Mouse (Mus musculus) MEL (cell line): Measurements from ENCODE around the gene Bmp8a. TPM values are rescaled to one million over a fixed set of nuclear protein-coding genes. Genes with fewer than 3 reads are reported as not detected.

Experiments
- DNase-seq: peaks from one replicate; pipeline ENCODE4 v3.0.0; 2011; ENCODE audit warnings: low read depth, low spot score
- H3K27ac ChIP-seq: 2 replicates; pipeline ENCODE4 v1.5.1; 2012; ENCODE audit warnings: low read depth, mild to moderate bottlenecking, control low read depth, low read length, moderate library complexity; ENCODE audit not compliant: control insufficient read depth
- H3K27me3 ChIP-seq, 2 experiments: fragments of 150-350 bp in 1 of 2; sonication (generic) in 1 of 2; 2 replicates each; pipeline ENCODE4 v1.6.1; 2012; ENCODE audit warnings: low read length in 2 of 2, mild to moderate bottlenecking in 2 of 2, improper control_type of control experiment in 1 of 2, moderate library complexity in 1 of 2; ENCODE audit not compliant: insufficient read depth in 2 of 2, control insufficient read depth in 1 of 2
- H3K36me3 ChIP-seq, 2 experiments: 2 replicates each; pipeline ENCODE4 v1.6.1; 2012 to 2014; ENCODE audit warnings: low read length in 2 of 2, improper control_type of control experiment in 1 of 2, inconsistent platforms in 1 of 2, mild to moderate bottlenecking in 1 of 2; ENCODE audit not compliant: insufficient read depth in 2 of 2, control insufficient read depth in 1 of 2
- H3K4me1 ChIP-seq, 2 experiments: fragments of 150-350 bp in 1 of 2; sonication (generic) in 1 of 2; 2 replicates each; pipeline ENCODE4 v1.6.1; 2012; ENCODE audit warnings: low read length in 2 of 2, improper control_type of control experiment in 1 of 2, mild to moderate bottlenecking in 1 of 2; ENCODE audit not compliant: insufficient read depth in 2 of 2, control insufficient read depth in 1 of 2
- H3K4me3 ChIP-seq, 2 experiments: fragments of 150-350 bp in 1 of 2; sonication (generic) in 1 of 2; 2 replicates each; pipeline ENCODE4 v1.5.1; 2012; ENCODE audit warnings: low read depth in 2 of 2, low read length in 2 of 2, mild to moderate bottlenecking in 2 of 2, moderate library complexity in 2 of 2, control low read depth in 1 of 2, improper control_type of control experiment in 1 of 2; ENCODE audit not compliant: control insufficient read depth in 1 of 2, insufficient read depth in 1 of 2
- H3K79me2 ChIP-seq: 2 replicates; pipeline ENCODE4 v1.6.1; 2012; ENCODE audit warnings: mild to moderate bottlenecking, low read length, moderate library complexity; ENCODE audit not compliant: control insufficient read depth, poor library complexity, insufficient read depth
- H3K9ac ChIP-seq: 2 replicates; pipeline ENCODE4 v1.6.1; 2012; ENCODE audit warnings: low read depth, mild to moderate bottlenecking, control low read depth, low read length, moderate library complexity; ENCODE audit not compliant: control insufficient read depth, poor library complexity, severe bottlenecking
- H3K9me3 ChIP-seq: fragments of 150-350 bp; sonication (generic); replicated peaks from 2 replicates; pipeline ENCODE4 v1.6.1; 2012; ENCODE audit warnings: mild to moderate bottlenecking, low read length, improper control_type of control experiment, moderate library complexity; ENCODE audit not compliant: insufficient read depth
- CHD2 ChIP-seq: IDR thresholded peaks from 2 replicates; pipeline ENCODE4 v1.6.1; 2011; ENCODE audit warnings: low read length, improper control_type of control experiment
- E2F4 ChIP-seq: IDR thresholded peaks from 2 replicates; pipeline ENCODE4 v1.6.1; 2011; ENCODE audit warnings: low read depth, low read length, improper control_type of control experiment, borderline replicate concordance
- ELF1 ChIP-seq: IDR thresholded peaks from 2 replicates; pipeline ENCODE4 v1.6.1; 2014; ENCODE audit warnings: low read depth, mild to moderate bottlenecking, inconsistent platforms, low read length, improper control_type of control experiment, moderate library complexity
- EP300 ChIP-seq, 2 experiments: IDR thresholded peaks; 2 replicates each; pipeline ENCODE4 v1.6.1; 2011; ENCODE audit warnings: improper control_type of control experiment in 2 of 2, low read length in 2 of 2, low read depth in 1 of 2, mild to moderate bottlenecking in 1 of 2
- ETS1 ChIP-seq: IDR thresholded peaks from 2 replicates; pipeline ENCODE4 v1.6.1; 2012; ENCODE audit warnings: low read depth, mild to moderate bottlenecking, inconsistent platforms, low read length, improper control_type of control experiment, moderate library complexity
- GATA1 ChIP-seq: IDR thresholded peaks from 2 replicates; pipeline ENCODE4 v1.6.1; 2011; ENCODE audit warnings: low read depth, low read length, improper control_type of control experiment
- HCFC1 ChIP-seq: IDR thresholded peaks from 2 replicates; pipeline ENCODE4 v1.6.1; 2012; ENCODE audit warnings: low read depth, mild to moderate bottlenecking, inconsistent platforms, low read length, improper control_type of control experiment, moderate library complexity
- KAT2A ChIP-seq: conservative IDR thresholded peaks from 2 replicates; pipeline ENCODE4 v1.6.1; 2012; ENCODE audit warnings: low read depth, low read length, improper control_type of control experiment, inconsistent platforms
- MAFK ChIP-seq: IDR thresholded peaks from 2 replicates; pipeline ENCODE4 v1.6.1; 2011; ENCODE audit warnings: low read depth, mild to moderate bottlenecking, low read length, improper control_type of control experiment, borderline replicate concordance
- MAZ ChIP-seq: IDR thresholded peaks from 2 replicates; pipeline ENCODE4 v1.6.1; 2012; ENCODE audit warnings: low read depth, mild to moderate bottlenecking, inconsistent platforms, low read length, improper control_type of control experiment
- MXI1 ChIP-seq: IDR thresholded peaks from 2 replicates; pipeline ENCODE4 v1.6.1; 2011; ENCODE audit warnings: mild to moderate bottlenecking, low read depth, low read length, improper control_type of control experiment
- MYC ChIP-seq: IDR thresholded peaks from 2 replicates; pipeline ENCODE4 v1.6.1; 2011; ENCODE audit warnings: low read depth, mild to moderate bottlenecking, low read length, improper control_type of control experiment, moderate library complexity
- POLR2A ChIP-seq, 2 experiments: IDR thresholded peaks; 2 replicates each; pipeline ENCODE4 v1.6.1; 2011 to 2012; ENCODE audit warnings: low read length in 2 of 2, mild to moderate bottlenecking in 2 of 2, control low read depth in 1 of 2, improper control_type of control experiment in 1 of 2, low read depth in 1 of 2, moderate library complexity in 1 of 2; ENCODE audit not compliant: control insufficient read depth in 1 of 2, insufficient read depth in 1 of 2, poor library complexity in 1 of 2
- POLR2AphosphoS2 ChIP-seq: IDR thresholded peaks from 2 replicates; pipeline ENCODE4 v1.6.1; 2011; ENCODE audit warnings: low read length, improper control_type of control experiment
- RCOR1 ChIP-seq: IDR thresholded peaks from 2 replicates; pipeline ENCODE4 v1.6.1; 2012; ENCODE audit warnings: low read depth, mild to moderate bottlenecking, inconsistent platforms, low read length, improper control_type of control experiment
- SIN3A ChIP-seq: IDR thresholded peaks from 2 replicates; pipeline ENCODE4 v1.6.1; 2012; ENCODE audit warnings: low read length, improper control_type of control experiment, inconsistent platforms
- SMC3 ChIP-seq: IDR thresholded peaks from 2 replicates; pipeline ENCODE4 v1.6.1; 2011; ENCODE audit warnings: low read depth, low read length, improper control_type of control experiment
- TAL1 ChIP-seq: IDR thresholded peaks from 2 replicates; pipeline ENCODE4 v1.6.1; 2012; ENCODE audit warnings: mild to moderate bottlenecking, inconsistent platforms, low read length, moderate library complexity, mixed read lengths
- TBP ChIP-seq: IDR thresholded peaks from 2 replicates; pipeline ENCODE4 v1.8.0; 2011; ENCODE audit warnings: low read depth, low read length, improper control_type of control experiment
- TCF12 ChIP-seq: IDR thresholded peaks from 2 replicates; pipeline ENCODE4 v1.6.1; 2014; ENCODE audit warnings: low read depth, mild to moderate bottlenecking, inconsistent platforms, low read length, improper control_type of control experiment, moderate library complexity
- USF1 ChIP-seq: IDR thresholded peaks from 2 replicates; pipeline ENCODE4 v1.6.1; 2014; ENCODE audit warnings: low read depth, mild to moderate bottlenecking, inconsistent platforms, low read length, improper control_type of control experiment, moderate library complexity
- ZC3H11A ChIP-seq: IDR thresholded peaks from 2 replicates; pipeline ENCODE4 v1.6.1; 2012; ENCODE audit warnings: low read depth, mild to moderate bottlenecking, inconsistent platforms, low read length, improper control_type of control experiment
- ZMIZ1 ChIP-seq: IDR thresholded peaks from 2 replicates; pipeline ENCODE4 v1.6.1; 2012; ENCODE audit warnings: low read depth, mild to moderate bottlenecking, inconsistent platforms, low read length, improper control_type of control experiment, moderate library complexity
- polyA plus RNA-seq, 2 experiments: library from polyadenylated mRNA; stranded (reverse) in 1 of 2; unstranded in 1 of 2; fragments of >175 nt in 1 of 2; fragments of >200 nt in 1 of 2; gene quantifications; 2 replicates each; pipeline versions ENCODE4 v1.2.1 to v1.2.4; 2012; ENCODE audit warnings: low replicate concordance in 2 of 2, low read depth in 1 of 2; ENCODE audit not compliant: insufficient read length in 2 of 2, insufficient read depth in 1 of 2, missing spikeins in 1 of 2
- total RNA-seq: library from RNA; depleted of rRNA; stranded (reverse); fragments of 300-350 nt; gene quantifications from 2 replicates; pipeline ENCODE4 v1.2.3, GENCODE M21; 2012

The Bmp8a gene
- total and polyA plus RNA-seq, 3 experiments, result 0.19 to 0.43 TPM; not detected in 1

- Histone ChIP-seq H3K4me1 (peaks cover 11 to 27% of the 10 kb centered on the region in 2 experiments), H3K9ac (no peak overlapping the region)
These were observed 54.0 kb downstream of the Bmp8a start for GRCm38 (mm10) chr4:123289038-123289437.

GRCm38 (mm10) chr4:123286790-123287189 lies 56.3 kb downstream of the Bmp8a start:
- H3K9ac ChIP-seq, result peak overlapping the region; percentile 95
- H3K27ac ChIP-seq, result peak overlapping the region; percentile 82
- 0 out of 4 replicates have a peak overlapping the region, but pooled peaks have one; percentile 1 to 98 for H3K4me3 ChIP-seq
- peak; percentile 98 for TF ChIP-seq TCF12
- no peak for TF ChIP-seq E2F4
- 0 out of 2 replicates have a peak, but pooled peaks have one; percentile 16 for TF ChIP-seq KAT2A
- no peak; the same call in 1 of the 2 replicates for TF ChIP-seq CHD2
- peak; percentile 75; the same call in 1 of the 2 replicates for TF ChIP-seq RCOR1
- peak; percentile 93 for TF ChIP-seq ETS1
- TF ChIP-seq POLR2AphosphoS2, result peak; percentile 75; the same call in 1 of the 2 replicates
- TF ChIP-seq ZC3H11A, result no peak
- peak; percentile 64 for TF ChIP-seq MXI1
- TF ChIP-seq EP300 (IDR thresholded peaks at IDR 0.05; ENCODE audit: low read depth in 1 of 2, low read length in 2 of 2), result peak; percentile 94 to 96
- 0 out of 2 replicates have a peak, but pooled peaks have one; percentile 30 for TF ChIP-seq MAFK
- peak in 1 of 2 experiments; percentile 45; a peak in 1 of 4 replicates for TF ChIP-seq POLR2A (IDR thresholded peaks at IDR 0.05; ENCODE audit: control insufficient read depth in 1 of 2, insufficient read depth in 1 of 2, low read depth in 1 of 2, low read length in 2 of 2, poor library complexity in 1 of 2)
- TF ChIP-seq ELF1, result no peak
- peak; percentile 78 for TF ChIP-seq TAL1
- TF ChIP-seq SIN3A, result peak; percentile 83
- 0 out of 2 replicates have a peak, but pooled peaks have one; percentile 57 for TF ChIP-seq ZMIZ1
- TF ChIP-seq MYC, result peak; percentile 42; the same call in 1 of the 2 replicates
- TF ChIP-seq USF1, result no peak
- peak; percentile 31; the same call in 1 of the 2 replicates for TF ChIP-seq HCFC1
- peak; percentile 97 for TF ChIP-seq GATA1
- TF ChIP-seq MAZ, result 0 out of 2 replicates have a peak, but pooled peaks have one; percentile 39
- no peak for TF ChIP-seq SMC3
- H3K4me1 ChIP-seq, result peaks cover 11 to 27% of the 10 kb centered on the region in 2 experiments
- no peaks in the 10 kb centered on the region for H3K27me3 ChIP-seq
- peak; percentile 69 for DNase-seq
- peaks cover 59% of the 10 kb centered on the region for H3K79me2 ChIP-seq
- peaks cover 28 to 43% of the 10 kb centered on the region in 2 experiments for H3K36me3 ChIP-seq
- H3K9me3 ChIP-seq, result no peaks in the 10 kb centered on the region

More at GRCm38 (mm10) chr4:123289038-123289437, 54.0 kb downstream of the Bmp8a start:
- H3K27me3 ChIP-seq, result no peaks in the 10 kb centered on the region
- peaks cover 48% of the 10 kb centered on the region for H3K79me2 ChIP-seq
- H3K9me3 ChIP-seq, result no peaks in the 10 kb centered on the region
- no peak overlapping the region for H3K4me3 ChIP-seq
- H3K36me3 ChIP-seq, result peaks cover 28 to 58% of the 10 kb centered on the region in 2 experiments
- DNase-seq, result no peak
- TF ChIP-seq E2F4 (no peak), TBP (no peak)
- H3K27ac ChIP-seq, result no peak overlapping the region
